Mouse (Mus musculus) limb, embryonic 11.5 days (tissue): ENCODE data around the gene Cib1. TPM values are rescaled to one million over a fixed set of nuclear protein-coding genes. Genes with fewer than 3 reads are reported as not detected.

Experiments used
- ATAC-seq: fragments of 200-750 bp; cut with Nextera tagmentation; 2 replicates; pipeline ENCODE4 v1.8.0; 2017; ENCODE audit warnings: low read depth; ENCODE audit not compliant: insufficient number of reproducible peaks, low FRiP score, low TSS enrichment
- DNase-seq: peaks from one replicate; pipeline ENCODE4 v3.0.0-alpha.2; 2015; ENCODE audit warnings: low spot score
- H3K27ac ChIP-seq: fragments of 300-500 bp; sonication (generic); replicated peaks from 2 replicates; pipeline ENCODE4 v1.5.1; 2014; ENCODE audit warnings: low read depth, mild to moderate bottlenecking, low read length
- H3K27me3 ChIP-seq: fragments of 300-500 bp; sonication (generic); 2 replicates; pipeline ENCODE4 v1.6.1; 2014; ENCODE audit warnings: mild to moderate bottlenecking, low read length, mixed read lengths; ENCODE audit not compliant: control insufficient read depth, insufficient read depth
- H3K36me3 ChIP-seq: fragments of 300-500 bp; sonication (generic); 2 replicates; pipeline ENCODE4 v1.6.1; 2014; ENCODE audit warnings: mild to moderate bottlenecking, low read length, moderate library complexity, mixed read lengths; ENCODE audit not compliant: control insufficient read depth, insufficient read depth
- H3K4me1 ChIP-seq: fragments of 300-500 bp; sonication (generic); 2 replicates; pipeline ENCODE4 v1.6.1; 2014; ENCODE audit warnings: low read length, mixed read lengths; ENCODE audit not compliant: control insufficient read depth, insufficient read depth
- H3K4me2 ChIP-seq: fragments of 300-500 bp; sonication (generic); 2 replicates; pipeline ENCODE4 v1.6.1; 2014; ENCODE audit warnings: low read depth, mild to moderate bottlenecking, moderate library complexity; ENCODE audit not compliant: severe bottlenecking
- H3K4me3 ChIP-seq: fragments of 300-500 bp; sonication (generic); 2 replicates; pipeline ENCODE4 v1.5.1; 2014; ENCODE audit warnings: low read depth, low read length
- H3K9ac ChIP-seq: fragments of 300-500 bp; sonication (generic); 2 replicates; pipeline ENCODE4 v1.6.1; 2014; ENCODE audit warnings: mild to moderate bottlenecking, low read length
- H3K9me3 ChIP-seq: fragments of 300-500 bp; sonication (generic); 2 replicates; pipeline ENCODE4 v1.6.1; 2016; ENCODE audit warnings: low read length; ENCODE audit not compliant: control insufficient read depth
- WGBS: fragments of 180-500 bp; shearing (Covaris S2); extraction: QIAGEN DNeasy Blood & Tissue Kit; methylation state at CpG from one replicate; pipeline ENCODE4 v1.1.7; 2014; 5-methylcytosine and 5-hydroxymethylcytosine counted together
- polyA plus RNA-seq: library from polyadenylated mRNA; unstranded; fragments of >200 nt; fragmentation: Nextera tagmentation; extraction: Ambion mirVana; gene quantifications from 2 replicates; pipeline ENCODE4 v1.2.1, GENCODE M21; 2014

Cib1 gene
- polyA plus RNA-seq, 1 experiment from 2014 or later, result 55.5 TPM

- WGBS, result 78% methylated on average over 2 of the region's 2 CpGs
- DNase-seq (no peak), ATAC-seq (no peak)
- no peak overlapping the region for H3K9ac ChIP-seq
- no peaks in the 10 kb centered on the region for H3K36me3 ChIP-seq
- H3K27ac ChIP-seq, result no peak overlapping the region
- no peaks in the 10 kb centered on the region for H3K9me3 ChIP-seq
- no peak overlapping the region for H3K4me2 ChIP-seq
- H3K4me3 ChIP-seq, result no peak overlapping the region
- H3K27me3 ChIP-seq, result no peaks in the 10 kb centered on the region
- peaks cover 29% of the 10 kb centered on the region for H3K4me1 ChIP-seq
These were observed 44.0 kb downstream of the Cib1 start for GRCm38 (mm10) chr7:80188579-80189125.

DNA sequence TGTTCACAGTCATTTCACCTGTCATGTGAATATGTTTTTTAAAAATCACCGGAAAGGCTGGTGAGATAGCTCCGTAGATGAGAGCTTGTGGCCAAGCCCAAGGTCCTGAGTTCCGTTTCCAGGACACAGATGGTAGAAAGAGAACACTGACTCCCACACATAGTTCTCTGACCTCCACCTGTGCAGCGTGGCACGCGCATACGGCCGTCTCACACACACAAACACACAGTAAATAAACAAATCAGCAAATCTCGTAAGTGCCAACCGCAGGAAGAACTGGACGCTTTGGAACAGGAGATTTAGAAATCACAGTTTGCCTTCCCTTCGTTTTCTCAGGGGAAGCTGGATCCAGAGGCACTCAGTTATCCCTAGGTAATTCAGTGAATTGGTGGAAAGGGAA, 45.1 kb downstream of the Cib1 start:
- DNase-seq (no peak), ATAC-seq (no peak)
- H3K4me3 ChIP-seq, result no peak overlapping the region
- H3K27ac ChIP-seq, result no peak overlapping the region
- peaks cover 24% of the 10 kb centered on the region for H3K4me1 ChIP-seq
- H3K36me3 ChIP-seq, result no peaks in the 10 kb centered on the region
- WGBS, result 79% methylated on average over 12 of the region's 12 CpGs
- H3K9ac ChIP-seq, result no peak overlapping the region
- no peaks in the 10 kb centered on the region for H3K27me3 ChIP-seq
- no peaks in the 10 kb centered on the region for H3K9me3 ChIP-seq
- H3K4me2 ChIP-seq, result peak overlapping the region; percentile 86; the same call in 1 of the 2 replicates

- WGBS, result under 1% methylated on average over 50 of the region's 51 CpGs
- peak within 1 kb of the TSS; percentile 86 for H3K4me2 ChIP-seq
- H3K27ac ChIP-seq, result no peak within 1 kb of the TSS
- H3K27me3 ChIP-seq, result no peaks in the 10 kb centered on the region
- H3K36me3 ChIP-seq, result no peaks in the 10 kb centered on the region
- no peaks in the 10 kb centered on the region for H3K9me3 ChIP-seq
- peak; percentile 86 for ATAC-seq
- peak within 1 kb of the TSS; percentile 45 for H3K4me3 ChIP-seq
- peaks cover 17% of the 10 kb centered on the region for H3K4me1 ChIP-seq
- peak; percentile 91 for DNase-seq
- peak within 1 kb of the TSS; percentile 62 for H3K9ac ChIP-seq
These were observed 45.9 kb downstream of the Cib1 start, which contains the start of gene Sema4b for GRCm38 (mm10) chr7:80186531-80187296. Gene Sema4b, plus strand, starts transcription at chr7:80186841.

DNA sequence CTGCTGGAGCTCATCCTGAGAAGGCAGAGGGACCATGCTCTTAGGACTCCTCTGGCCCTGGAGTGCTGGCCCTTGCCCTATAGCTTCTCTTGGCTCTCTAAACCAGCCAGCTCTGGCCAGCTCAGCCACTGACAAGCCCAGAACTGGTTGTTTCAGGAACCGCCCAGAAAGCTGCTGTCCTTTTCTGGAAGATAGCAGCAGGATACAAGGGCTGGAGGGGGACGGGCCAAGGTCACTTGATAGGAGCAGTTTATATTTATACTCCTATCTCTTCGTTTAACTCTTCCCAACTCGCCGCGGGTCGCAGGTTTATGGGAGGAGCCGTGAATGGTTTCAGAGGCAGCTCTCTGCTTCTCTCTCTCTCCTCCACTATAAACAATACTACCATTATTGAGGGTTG, 46.6 kb downstream of the Cib1 start:
- Histone ChIP-seq H3K9me3 (no peaks in the 10 kb centered on the region), H3K4me1 (peaks cover 10% of the 10 kb centered on the region), H3K36me3 (no peaks in the 10 kb centered on the region), H3K27me3 (no peaks in the 10 kb centered on the region), H3K27ac (no peak overlapping the region), H3K4me2 (peak overlapping the region; percentile 86), H3K4me3 (no peak overlapping the region), H3K9ac (peak overlapping the region; percentile 22; the same call in 1 of the 2 replicates)
- 22% methylated on average over 8 of the region's 8 CpGs for WGBS
- no peak for ATAC-seq
- DNase-seq, result no peak

DNA sequence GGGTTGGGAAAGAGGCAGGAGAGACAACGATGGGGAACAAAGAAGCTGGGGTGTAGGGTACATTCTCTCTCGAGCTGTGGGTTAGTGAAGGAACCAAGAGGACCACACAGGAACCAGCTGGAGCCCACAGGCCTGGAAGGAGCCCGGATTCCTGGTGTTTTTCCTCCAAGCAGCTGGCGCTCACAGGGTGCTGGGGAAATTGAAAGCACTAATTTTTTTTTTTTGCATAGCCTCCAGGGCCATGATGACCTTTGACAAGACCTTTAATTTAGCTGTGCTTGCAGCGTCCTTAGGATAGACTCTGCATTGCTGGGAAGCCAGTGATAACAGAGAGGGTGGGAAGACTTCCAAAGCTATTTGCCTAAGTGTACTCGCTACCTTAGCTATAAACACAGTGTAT, 47.6 kb downstream of the Cib1 start:
- no peak overlapping the region for H3K4me3 ChIP-seq
- H3K9me3 ChIP-seq, result no peaks in the 10 kb centered on the region
- ATAC-seq (no peak), DNase-seq (no peak)
- H3K36me3 ChIP-seq, result no peaks in the 10 kb centered on the region
- H3K9ac ChIP-seq, result no peak overlapping the region
- 56% methylated on average over 6 of the region's 6 CpGs for WGBS
- no peak overlapping the region for H3K27ac ChIP-seq
- H3K4me2 ChIP-seq, result no peak overlapping the region
- H3K27me3 ChIP-seq, result no peaks in the 10 kb centered on the region
- peaks cover 10% of the 10 kb centered on the region for H3K4me1 ChIP-seq

DNA sequence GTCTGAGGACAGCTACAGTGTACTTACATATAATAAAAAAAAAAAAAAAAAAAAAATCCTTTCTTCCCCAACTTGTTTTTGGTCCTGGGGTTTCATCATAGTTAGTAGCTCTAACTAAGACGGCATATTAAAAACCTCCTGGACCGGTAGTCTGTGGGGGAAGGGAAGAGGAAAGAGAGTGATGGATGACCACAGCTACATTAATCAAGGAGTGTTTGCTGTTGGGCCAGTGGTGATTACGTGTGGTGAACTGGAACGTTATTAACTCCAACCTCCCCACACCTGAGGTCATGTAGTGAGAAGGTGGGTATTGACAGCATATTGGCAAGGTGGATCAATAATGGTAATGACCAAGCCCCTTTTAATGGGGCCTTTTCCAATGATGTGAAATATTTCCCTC, 48.1 kb downstream of the Cib1 start:
- peaks cover 10% of the 10 kb centered on the region for H3K4me1 ChIP-seq

DNA sequence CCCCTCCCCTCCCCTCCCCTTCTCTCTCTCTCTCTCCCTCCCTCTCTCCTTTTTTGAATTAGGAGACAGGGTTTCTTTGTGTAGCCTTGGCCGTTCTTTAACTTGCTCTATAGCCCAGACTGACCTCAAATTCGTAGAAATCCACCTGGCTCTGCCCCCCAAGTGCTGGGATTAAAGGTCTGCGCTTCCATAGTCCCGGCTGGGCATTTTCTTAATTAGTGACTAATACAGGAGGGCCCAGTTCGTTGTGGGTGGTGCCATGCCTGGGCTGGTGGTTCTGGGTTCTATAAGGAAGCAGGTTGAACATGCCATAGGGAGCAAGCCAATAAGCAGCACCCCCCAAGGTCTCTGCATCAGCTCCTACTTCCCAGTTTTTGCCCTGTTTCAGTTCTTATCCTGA, 48.6 kb downstream of the Cib1 start:
- no peak overlapping the region for H3K9ac ChIP-seq
- WGBS, result 60% methylated on average over 5 of the region's 5 CpGs
- no peak overlapping the region for H3K4me3 ChIP-seq
- H3K36me3 ChIP-seq, result no peaks in the 10 kb centered on the region
- H3K4me2 ChIP-seq, result no peak overlapping the region
- ATAC-seq, result no peak
- no peaks in the 10 kb centered on the region for H3K27me3 ChIP-seq
- no peak for DNase-seq
- peaks cover 6% of the 10 kb centered on the region for H3K4me1 ChIP-seq
- no peaks in the 10 kb centered on the region for H3K9me3 ChIP-seq
- no peak overlapping the region for H3K27ac ChIP-seq

More for the DNA sequence above, 48.1 kb downstream of the Cib1 start:
- Histone ChIP-seq H3K9ac (no peak overlapping the region), H3K27me3 (no peaks in the 10 kb centered on the region), H3K9me3 (no peaks in the 10 kb centered on the region), H3K36me3 (no peaks in the 10 kb centered on the region), H3K27ac (no peak overlapping the region), H3K4me2 (no peak overlapping the region), H3K4me3 (no peak overlapping the region)
- DNase-seq (no peak), ATAC-seq (no peak)
- 53% methylated on average over 4 of the region's 4 CpGs for WGBS

GRCm38 (mm10) chr7:80183466-80183865, 49.1 kb downstream of the Cib1 start:
- no peak overlapping the region for H3K4me2 ChIP-seq
- H3K27ac ChIP-seq, result no peak overlapping the region
- peaks cover 6% of the 10 kb centered on the region for H3K4me1 ChIP-seq
- no peak overlapping the region for H3K9ac ChIP-seq
- ATAC-seq (no peak), DNase-seq (no peak)
- H3K36me3 ChIP-seq, result no peaks in the 10 kb centered on the region
- WGBS, result 88% methylated on average over 1 of the region's 1 CpGs
- no peaks in the 10 kb centered on the region for H3K27me3 ChIP-seq
- no peaks in the 10 kb centered on the region for H3K9me3 ChIP-seq
- H3K4me3 ChIP-seq, result no peak overlapping the region
